Mouse (Mus musculus) adrenal gland (tissue): ENCODE results near the gene Bcl11a.

Source experiments
- intact Hi-C: fragments of 180-260 bp; cut with DNase I; formaldehyde crosslinking; loops from one replicate; pipeline ENCODE4 v1.15.1; 2025
- long read RNA-seq, 2 experiments: library from polyadenylated mRNA; unstranded; transcript quantifications; one replicate each; pipeline ENCODE4 v2.0.0; 2020; ENCODE audit warnings: borderline replicate concordance in 1 of 2; ENCODE audit not compliant: insufficient replicate concordance in 1 of 2

The Bcl11a gene
- long read RNA-seq, experiment 1, partial matches to known transcripts: 0 of 1 reads
- long read RNA-seq, experiment 1, other reads (novel, unspliced or antisense): 1 of 1 reads
- long read RNA-seq, experiment 2, partial matches to known transcripts: 0 of 2 reads
- long read RNA-seq, experiment 2, other reads (novel, unspliced or antisense): 1 of 2 reads

DNA sequence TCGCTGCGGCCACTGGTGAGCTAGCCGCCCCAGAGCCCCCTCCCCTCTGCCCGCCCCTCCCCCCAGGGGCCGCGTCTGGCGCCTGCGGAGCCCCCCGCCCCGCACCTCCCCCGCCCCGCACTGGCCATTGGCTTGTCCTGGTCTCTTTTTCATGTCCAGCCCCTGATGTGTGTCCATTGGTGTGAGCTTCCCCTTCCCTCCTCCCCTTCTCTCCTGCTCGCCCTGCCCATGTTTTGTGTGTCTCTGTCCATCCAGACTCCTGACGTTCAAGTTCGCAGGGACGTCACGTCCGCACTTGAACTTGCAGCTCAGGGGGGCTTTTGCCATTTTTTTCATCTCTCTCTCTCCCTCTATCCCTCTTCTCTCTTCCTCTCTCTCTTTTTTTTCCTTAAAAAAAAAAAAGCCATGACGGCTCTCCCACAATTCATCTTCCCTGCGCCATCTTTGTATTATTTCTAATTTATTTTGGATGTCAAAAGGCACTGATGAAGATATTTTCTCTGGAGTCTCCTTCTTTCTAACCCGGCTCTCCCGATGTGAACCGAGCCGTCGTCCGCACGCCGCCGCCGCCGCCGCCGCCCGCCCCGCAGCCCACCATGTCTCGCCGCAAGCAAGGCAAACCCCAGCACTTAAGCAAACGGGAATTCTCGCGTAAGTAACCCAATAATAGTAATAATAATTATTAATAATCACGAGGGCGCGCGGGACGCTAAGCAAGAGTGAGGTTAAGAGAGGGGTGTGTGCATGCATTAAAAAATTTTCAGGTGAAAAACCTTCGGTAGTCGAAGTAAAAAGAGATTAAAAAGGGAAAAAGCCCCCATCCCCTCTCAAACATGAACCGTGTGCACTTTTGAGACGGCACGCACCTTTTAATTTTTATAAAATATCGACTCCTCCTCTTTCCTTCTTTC lies at the start of gene Bcl11a:
Gene Bcl11a (plus strand): TSS at position 262 of the 911 bp plus-strand sequence.
- intact Hi-C loops: loop anchor here (5.0 kb wide), 1 partner anchor 306 kb away; the partner anchor contains the start of gene Rel

DNA sequence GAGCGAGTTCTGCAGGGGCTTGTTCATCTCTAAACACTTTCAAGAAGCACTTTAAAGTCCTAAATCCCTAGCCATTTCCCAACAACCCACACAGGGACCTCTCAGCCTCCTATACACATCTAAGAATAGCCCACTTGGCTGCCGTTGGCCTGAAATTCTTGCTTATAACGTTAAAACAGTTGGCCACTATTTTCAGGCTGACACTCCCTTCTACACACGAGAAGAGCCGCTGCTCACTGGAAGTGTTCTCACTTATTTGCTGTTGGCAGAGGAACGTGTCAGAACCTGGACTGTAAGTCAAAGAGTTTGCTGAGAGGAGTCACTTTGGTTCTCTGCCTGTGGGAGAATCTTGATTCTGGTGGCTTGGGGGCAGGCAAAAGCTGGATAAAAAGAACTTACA lies 33.8 kb upstream of the Bcl11a start:
- intact Hi-C loops: loop anchor here (10.0 kb wide), 1 partner anchor 1261 kb away; no protein-coding TSS in a partner anchor

DNA sequence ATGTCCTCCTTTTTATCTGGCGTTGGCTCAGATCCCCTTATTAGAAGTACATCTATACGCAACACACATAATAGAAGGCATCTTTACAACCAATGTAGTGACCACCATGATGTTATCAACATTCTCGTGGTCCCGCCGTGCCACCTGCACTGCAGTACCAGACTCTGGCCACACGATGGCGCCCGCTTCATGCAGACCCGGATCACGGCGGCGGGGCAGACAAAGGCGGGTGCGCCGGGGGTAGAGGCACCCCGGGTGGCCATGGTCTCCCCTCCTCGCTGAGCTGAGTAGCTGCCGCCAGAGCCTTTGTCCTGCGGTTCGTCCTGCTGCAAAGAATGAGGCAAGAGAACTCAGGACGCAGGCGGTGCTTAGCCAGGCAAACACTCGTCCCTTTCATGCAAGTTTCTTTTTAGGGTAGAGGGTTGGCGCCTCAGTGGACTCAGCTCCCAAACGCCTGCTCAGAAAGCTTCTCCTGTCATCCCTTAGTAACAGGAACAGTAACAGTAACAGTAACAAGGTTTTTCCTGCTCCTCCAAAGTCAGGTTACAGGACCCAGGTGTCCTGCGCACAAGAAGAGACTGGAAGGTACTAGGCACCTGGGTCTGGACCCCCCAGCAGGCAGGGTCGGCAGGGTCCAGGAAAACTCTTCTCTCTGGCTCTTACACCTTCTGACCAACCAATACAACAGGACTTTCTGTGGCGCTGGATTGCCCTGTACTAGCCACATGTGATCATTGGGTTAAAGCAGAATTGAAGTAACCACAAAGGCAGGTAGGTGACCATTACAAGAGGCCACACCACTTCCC lies 28.4 kb upstream of the Bcl11a start:
- intact Hi-C loops: loop anchor here (5.0 to 10.0 kb wide), 2 partner anchors 1255 to 1813 kb away; no protein-coding TSS in a partner anchor

DNA sequence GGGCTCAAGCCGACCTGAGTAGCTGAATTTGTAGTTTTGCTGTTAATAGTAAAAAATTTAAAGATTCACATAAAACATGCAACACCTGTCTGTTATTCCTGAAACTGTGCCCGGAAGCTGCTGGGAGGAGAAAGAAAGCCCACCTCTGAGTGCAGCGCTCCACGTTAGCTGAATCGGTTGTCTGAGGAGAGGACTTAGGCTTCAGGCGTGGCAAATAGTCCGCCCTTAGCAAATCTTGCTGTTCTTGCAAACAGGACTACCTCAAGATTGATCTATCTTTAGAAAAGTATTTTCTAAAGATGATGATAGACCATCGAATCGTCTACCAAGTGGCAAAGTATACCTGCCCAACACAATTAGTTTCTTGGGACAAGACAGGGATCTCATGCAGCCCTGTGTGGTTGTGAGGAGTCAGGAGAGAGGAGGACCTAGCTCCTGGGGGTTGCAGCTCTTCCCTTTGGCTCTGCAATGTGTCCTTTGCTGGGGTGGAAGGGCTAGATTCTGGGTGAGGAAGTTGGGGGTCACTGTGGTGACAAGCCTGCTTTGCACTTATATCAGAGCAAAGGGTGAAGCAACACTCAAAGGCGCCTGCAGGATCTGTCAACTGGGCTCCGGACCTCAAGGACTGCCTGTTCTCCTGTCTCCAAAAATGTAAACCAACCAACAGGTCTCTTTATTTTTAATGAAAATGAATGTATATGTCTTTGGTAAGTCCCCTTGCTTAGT lies 27.7 kb upstream of the Bcl11a start:
- intact Hi-C loops: no loop called here

DNA sequence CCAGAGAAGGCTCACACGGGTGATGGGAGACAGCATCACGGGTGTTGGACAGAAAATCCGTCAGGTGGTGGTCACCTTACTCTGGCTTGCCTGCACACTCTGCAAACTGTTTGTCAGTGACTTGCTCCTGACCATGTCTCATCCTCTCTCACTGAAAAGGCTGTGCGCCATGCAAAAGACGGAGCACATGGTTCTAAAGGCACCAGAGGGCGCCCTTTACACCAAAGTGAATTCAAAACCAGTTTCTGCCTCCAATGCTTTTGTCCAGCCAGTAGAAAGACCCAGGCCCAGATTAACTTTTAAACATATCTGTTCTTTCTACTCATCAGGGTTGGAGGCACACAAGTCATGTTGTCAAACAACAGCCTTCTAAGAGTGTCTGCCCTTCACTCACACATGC lies 25.0 kb upstream of the Bcl11a start:
- intact Hi-C loops: no loop called here

DNA sequence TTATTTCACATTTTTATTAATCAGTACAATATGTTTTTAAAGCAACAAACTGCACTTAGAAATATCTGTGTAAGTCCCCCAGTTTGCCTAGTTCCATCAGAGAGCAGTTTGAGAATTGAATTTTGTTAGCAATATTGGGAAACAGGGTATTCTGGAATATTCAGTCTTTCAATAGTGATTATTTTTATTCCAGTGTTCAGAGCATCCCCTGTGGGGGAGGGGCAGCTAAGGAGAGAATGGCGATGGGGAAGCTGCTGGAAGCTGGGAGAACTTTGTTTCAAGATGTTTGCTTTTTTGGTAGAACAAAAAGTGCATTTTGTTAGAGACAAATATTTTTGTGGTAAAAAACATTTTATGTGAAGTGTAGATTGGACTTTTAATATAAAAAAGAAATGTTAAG lies 18.7 kb upstream of the Bcl11a start:
- intact Hi-C loops: no loop called here

DNA sequence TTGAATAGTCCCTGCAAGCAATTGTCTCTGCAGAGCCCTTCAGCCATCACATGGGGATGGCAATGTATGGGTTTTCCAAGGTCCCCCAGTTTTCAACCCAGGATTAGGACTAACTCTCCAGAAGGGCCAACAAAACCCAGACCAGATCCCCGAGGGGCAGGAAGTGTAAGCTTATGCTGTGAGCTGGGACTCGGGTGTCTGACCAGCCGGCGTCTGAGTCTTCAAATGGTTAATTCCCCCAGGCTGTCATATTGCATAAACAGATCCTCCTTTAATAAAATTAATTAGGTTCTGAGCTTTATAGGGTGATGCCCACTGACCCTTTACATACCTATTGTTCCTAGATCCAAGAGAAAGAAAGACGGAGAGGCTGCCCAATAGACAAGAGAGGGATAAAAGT lies 17.4 kb upstream of the Bcl11a start:
- intact Hi-C loops: no loop called here

DNA sequence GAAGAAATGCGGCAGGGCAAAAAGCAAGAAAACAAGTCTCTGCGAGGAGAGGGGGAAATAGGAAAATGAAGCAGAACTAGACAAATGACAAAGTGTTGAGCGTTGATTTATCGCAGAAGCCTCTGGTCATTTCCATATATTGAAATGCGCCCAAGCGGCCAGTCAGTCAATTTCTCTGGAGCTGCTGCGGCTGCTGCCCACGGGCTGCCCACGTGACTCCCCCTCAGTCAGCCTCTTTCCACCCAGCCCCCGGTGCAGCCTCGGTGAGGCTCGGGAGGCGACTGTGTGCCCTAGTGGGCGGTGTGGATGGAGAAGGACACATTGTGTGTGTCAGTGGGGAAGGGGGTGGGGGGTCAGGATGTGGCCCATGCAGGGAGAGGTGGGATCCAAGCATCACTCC lies 16.0 kb upstream of the Bcl11a start:
- intact Hi-C loops: no loop called here

DNA sequence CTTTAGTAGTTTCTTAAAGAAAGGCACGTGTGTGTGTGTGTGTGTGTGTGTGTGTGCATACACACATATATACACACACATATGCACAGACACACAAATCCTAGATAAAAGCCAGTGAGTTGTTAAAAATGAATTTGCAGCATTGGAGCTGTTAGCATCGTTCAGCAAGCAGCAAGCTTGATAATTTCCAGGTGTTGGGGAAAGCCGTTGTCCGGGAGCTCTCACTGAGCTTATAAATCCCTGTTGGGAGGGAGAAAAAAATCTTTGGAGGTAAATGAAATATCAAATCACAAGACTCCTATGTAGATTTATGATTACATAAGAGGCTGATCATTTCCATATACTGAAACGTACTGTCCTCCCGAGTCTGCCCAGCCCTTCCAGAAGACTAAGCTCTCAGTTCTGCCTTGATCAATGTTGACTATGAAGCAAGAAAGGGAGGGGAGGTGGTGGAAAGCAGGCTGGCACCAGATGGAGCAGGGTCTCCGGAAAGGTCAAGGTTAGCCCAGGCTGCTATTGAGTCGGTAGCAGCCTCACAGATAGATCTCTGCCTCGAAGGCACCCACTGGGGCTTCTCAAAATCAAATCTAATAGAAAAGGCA lies 15.3 kb upstream of the Bcl11a start:
- intact Hi-C loops: no loop called here

DNA sequence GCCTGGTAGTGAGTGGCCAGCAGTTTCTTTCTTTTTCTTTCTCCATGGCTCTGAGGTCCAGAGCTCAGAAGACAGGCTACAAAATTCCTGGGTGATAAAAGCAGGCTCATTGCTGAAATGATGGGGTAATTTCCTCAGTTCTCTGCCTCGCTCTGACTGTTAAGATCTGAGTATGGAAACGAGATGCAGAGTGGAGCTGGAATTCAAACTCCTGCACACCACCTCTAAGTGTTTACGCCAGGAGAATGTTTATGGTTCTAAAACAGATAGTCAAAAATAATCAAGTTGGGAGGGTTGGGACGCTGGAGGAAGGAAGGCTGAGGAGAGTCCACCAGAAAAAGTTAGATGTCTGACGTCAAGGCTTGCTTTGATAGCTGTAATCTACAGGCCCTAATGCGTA lies 13.6 kb upstream of the Bcl11a start:
- intact Hi-C loops: no loop called here

DNA sequence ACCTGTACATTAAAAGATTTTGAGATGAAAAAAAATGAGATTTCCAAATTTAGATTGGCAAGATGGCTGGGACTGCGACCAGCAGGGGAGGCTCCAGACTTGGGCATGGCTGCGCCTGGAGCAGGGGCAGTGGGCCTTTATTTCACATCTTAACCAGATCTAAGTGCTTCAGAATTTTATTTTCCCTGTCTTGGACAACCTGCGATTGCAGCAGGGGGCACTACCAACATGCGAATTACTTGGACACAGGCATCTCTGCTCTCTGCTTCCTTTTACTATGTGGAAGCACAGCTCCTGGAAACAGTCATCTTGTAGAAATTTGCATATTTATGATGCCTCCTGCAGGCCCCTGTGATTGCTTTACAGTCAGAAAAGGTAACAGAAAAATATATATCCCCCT lies 12.5 kb upstream of the Bcl11a start:
- intact Hi-C loops: no loop called here

DNA sequence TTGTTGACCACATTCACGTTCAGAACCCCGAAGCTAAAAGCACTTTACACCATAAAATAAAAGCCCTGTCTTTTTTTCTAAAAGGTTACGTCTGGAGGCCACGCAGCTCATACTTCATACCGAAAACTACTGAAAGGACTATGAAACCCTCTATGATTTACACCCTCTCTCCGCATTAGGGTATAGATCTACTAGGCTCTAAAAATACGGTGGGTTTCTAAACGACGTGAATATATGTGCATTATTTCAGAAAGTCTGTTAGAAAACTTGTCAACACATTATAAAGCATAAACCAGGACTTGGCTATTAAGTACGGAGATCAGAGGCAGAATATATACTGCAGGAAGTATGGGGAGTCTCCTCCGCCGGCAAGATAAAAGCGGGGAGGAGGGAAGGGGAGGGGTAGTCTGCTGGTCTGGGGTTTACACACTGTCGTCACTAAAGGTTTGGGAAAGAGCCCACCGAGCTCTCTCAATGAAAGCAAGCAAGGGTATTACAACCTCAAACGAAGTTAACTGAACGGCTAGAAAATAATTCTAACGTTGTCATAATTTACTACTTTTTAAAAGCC lies 3.8 kb upstream of the Bcl11a start:
- intact Hi-C loops: no loop called here

DNA sequence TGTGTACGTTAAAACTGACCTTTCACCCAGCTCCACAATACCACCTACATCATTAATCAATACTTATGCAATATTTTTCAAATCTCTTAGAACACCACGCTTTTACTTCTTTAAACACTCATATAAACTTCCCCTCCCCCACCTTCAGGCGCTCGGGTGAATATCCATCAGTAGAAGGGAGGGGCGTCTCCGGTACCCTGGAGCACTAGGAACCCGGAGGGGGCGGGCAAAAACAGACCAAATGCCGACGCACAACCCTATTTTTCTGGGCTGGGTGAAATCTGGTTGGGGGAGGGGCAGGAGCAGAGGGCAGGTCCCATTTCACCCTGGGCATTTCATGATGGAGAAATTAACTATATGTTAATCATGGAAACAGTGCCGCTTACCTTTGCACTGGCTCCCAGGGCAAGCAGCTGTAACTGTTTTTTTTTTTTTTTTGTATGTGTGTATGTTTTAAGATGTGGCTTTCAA lies 3.2 kb upstream of the Bcl11a start, which contains the start of gene A830031A19Rik:
Gene A830031A19Rik (minus strand): TSS at position 421 of the 471 bp plus-strand sequence.
- intact Hi-C loops: loop anchor here (5.0 kb wide), 1 partner anchor 302 kb away; the partner anchor contains the start of gene Rel

DNA sequence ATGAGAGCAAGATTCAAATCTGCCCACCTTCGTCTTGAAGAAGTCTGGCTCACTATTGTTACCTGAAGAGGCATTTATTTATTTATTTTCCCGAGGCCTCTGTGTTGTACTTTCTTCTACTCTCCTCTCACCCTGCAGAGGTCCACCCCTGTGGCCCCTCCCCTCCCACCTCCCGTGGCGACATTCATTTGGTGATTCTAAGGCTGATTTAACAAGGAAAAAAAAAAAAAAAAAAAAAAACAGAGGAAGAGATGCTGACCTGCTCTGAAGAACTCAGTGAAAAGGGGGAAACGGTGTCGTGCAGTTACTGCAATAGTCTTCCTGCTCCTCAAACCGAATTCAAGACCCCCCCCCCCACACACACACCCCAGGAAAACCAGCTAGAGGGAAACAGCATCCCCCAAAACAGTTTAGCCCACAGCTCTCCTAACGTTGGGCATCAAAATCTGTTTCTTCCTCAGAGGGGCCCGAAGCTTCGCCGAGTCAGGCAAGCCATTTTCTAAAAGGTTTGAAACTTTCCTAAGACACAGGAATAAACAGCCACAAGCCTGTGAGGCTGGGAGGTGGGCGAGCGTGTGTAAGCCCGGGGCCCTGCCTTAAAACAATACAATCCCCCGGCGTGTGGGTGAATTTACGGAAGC lies 2.2 kb upstream of the Bcl11a start:
- intact Hi-C loops: loop anchor here (5.0 kb wide), 1 partner anchor 303 kb away; the partner anchor contains the start of gene Rel

DNA sequence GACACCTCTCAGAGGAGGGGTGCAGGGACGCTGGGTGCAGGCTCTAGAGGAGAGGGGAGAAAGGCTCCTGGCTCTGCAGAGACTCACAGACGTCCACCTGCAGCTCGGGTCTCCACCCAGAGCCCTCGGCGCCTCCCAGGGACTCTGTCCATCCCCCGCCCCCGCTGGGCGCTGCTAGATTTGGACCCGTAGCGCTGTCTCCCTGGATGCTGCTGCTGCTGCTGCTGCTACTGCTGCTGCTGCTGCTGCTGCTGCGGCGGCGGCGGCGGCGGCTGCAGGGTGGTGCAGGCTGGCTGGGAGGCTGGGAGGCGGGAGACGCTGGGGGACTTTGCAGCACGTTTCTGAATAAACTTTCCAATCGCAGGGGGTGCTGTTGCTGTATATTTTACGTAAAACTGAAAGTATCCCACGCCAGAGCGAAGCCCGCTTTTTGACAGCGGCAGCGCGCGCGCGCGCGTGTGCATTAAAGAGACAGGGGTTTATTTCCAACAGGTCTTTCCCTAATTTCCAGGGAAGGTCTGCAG lies 1.7 kb upstream of the Bcl11a start:
- intact Hi-C loops: loop anchor here (5.0 kb wide), 1 partner anchor 304 kb away; the partner anchor contains the start of gene Rel

DNA sequence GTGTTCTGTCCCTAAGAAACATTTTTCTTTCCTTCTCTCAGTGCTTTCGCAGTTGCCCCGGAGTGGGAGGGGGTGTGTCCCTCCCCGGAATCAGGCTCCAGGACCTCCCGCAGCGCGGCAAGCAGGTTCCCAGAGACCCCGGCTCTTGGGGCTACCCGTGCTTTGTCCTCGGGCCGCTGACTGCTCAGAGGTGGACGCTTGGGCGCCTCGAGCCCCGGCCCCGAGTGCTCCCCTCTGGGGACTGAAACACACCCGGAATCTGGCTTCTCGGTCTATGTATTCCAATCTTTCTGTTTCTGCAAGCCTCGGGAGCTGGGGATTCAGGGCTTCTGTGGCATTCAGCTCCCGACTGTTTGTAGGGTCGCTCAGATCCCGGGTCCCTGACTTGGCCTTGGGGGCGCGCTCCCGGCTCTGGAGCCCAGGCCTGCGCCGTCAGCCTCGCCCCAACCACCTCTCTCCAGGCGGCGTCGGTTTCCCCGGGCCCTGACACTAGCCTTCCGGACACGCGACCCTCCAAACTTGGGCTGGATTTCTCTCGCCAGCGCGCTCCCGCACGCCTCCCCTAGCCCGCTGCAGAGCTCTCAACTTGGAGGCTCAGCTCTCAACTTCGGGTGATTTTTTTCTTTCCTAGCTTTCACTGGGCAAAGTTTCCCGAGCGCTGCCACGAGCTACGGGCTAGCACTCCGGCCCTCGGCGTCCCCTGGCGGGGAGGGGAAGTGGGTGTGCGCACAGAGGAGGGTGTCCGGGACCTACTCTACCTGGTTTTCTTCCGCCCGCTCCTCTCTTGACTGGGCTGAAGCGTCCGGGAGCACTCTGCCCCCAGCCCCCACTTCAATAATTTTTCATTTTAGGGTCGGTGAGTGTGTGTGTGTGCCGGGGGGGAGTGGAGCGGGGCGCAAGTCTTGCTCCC lies 780 bp upstream of the Bcl11a start:
- intact Hi-C loops: loop anchor here (5.0 kb wide), 1 partner anchor 305 kb away; the partner anchor contains the start of gene Rel

DNA sequence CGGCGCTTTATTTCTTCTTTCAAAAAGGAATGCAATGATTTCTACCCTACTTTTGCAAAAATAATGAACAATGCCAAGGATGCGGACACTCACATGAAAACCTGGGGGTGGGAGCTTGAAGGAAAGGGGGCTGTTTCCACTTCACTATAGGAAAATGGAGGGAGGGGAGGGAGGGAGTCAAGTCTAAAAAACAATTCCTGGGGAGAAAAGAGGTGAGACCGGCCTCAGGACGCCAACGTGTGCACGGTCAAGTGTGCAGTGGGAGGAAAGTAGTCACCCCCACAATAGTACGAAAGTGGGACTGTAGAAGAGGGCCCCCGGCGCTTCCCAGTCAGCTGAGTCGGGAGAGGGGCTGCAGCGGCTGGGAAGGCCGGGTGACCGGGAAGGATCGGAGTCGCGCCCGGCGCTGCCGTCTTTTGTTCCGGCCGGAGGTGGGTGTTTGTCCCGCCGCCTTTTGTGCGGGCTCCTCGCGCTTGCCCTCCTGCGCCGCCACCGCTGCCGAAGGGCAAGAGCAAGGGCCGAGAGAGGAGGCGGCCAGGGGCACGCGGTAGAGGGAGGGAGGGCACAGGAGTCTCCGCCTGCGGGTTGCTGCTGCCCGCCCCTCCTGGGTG lies 955 bp downstream of the Bcl11a start:
- intact Hi-C loops: loop anchor here (5.0 kb wide), 1 partner anchor 307 kb away; the partner anchor contains the start of gene Rel
